Mouse (Mus musculus): ENCODE data around the gene Arpc1a.

Arpc1a gene

GRCm38 (mm10) chr5:145083632-145084451 lies at the start of gene Arpc1a, which contains the start of gene Kpna7:
Arpc1a (plus strand) TSS chr5:145083830.
Kpna7 (minus strand) TSS chr5:145084030.
- under 1% methylated on average over 54 of the region's 54 CpGs for whole genome bisulfite sequencing

GRCm38 (mm10) chr5:145041628-145042027 lies 42.0 kb upstream of the Arpc1a start:
- 53% methylated on average over 4 of the region's 4 CpGs for WGBS

DNA sequence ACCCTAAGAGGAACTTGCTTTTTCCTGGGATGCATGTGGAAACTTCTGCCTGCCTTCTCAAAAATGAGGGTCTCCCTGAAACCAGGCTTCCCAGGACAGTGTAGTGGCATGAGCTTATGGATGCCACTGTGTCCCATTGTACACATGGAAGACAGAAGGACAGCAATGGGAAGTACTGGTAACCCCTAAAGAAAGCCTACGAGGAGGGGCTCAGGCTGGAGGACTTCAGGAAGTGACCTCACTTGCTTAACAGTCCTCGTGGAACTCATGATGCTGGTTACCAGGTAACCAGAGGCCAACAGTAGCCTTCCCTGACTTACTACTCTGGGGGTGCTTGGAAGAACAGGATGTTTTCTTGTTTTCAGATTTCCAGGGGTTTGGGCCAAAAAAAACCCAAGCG lies 40.9 kb upstream of the Arpc1a start, which contains the start of gene 1700018F24Rik:
Gene 1700018F24Rik, plus strand, starts transcription at position 301 of the 400 bp plus-strand sequence.
- 69% methylated on average over 3 of the region's 3 CpGs for WGBS

DNA sequence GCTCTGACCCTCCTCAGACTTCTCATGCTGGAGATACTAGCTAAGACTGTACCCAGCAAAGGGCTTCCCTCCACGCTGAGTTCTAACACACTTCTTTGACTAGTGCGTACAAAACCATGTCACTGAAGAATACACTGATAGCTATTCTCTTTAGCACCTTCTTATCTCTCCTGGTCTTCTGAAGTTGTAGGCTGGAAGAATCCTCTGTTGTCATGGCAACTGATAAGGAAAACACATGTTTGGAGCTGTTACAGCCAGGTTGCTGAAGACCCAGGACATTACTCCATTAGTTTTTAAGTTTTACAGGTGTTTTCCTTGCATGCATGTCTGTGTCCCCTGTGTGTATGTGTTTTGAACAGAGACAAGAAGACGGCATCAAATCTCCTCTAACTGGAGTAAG lies 29.4 kb upstream of the Arpc1a start:
- WGBS = 83% methylated on average over 3 of the region's 3 CpGs

DNA sequence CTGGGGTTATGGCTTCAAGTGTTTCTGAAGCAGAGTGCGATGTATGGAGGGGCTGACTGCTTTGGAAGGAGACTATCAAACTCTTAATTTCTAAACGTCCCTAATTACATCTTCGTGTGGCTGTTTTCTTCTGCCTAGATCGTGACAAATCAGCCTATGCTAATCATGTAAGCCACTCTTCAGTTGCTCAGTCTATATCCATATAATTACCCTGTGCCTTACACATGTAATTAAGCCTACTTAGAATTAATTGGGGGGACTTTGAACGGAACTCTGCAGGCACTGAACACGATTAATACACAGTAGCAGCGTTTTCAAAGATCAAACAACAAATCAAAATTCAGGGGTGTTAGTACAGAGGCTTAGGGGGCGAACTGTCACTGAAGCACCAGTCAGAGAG lies 25.7 kb upstream of the Arpc1a start:
- 54% methylated on average over 8 of the region's 8 CpGs for WGBS

GRCm38 (mm10) chr5:145058722-145059121 lies 24.9 kb upstream of the Arpc1a start:
- WGBS = 86% methylated on average over 7 of the region's 7 CpGs

- 86% methylated on average over 2 of the region's 2 CpGs for WGBS
Measured at GRCm38 (mm10) chr5:145059524-145059923, 24.1 kb upstream of the Arpc1a start.

DNA sequence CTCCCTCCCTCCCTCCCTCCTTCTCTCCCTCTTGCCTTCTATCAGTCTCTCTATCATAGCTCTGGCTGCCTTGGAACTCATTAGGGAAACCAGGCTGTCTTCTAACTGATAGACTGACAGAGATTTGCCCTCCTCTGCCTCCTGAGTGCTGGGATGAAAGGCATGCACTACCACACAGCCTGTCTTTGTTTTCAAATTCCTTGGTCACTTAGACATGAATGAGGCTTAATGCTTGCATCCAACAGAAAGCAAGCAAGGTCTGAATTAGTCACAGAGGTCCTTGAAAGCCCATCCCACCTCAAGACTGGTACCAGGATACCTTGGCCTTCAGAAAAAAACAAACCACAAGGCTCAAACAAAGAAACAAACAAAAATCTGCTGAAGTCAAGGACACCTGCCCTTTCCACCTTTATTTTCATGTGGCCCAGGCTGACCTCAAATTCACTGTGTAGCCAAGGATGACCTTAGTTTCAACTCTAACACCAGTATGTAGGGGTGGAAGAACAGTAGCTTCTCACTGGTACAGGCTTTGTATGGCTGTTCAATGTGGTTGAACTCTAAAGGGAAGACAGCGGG lies 18.8 kb upstream of the Arpc1a start:
- WGBS = 94% methylated on average over 1 of the region's 1 CpGs

GRCm38 (mm10) chr5:145068863-145069262 lies 14.8 kb upstream of the Arpc1a start:
- WGBS = 57% methylated on average over 3 of the region's 3 CpGs

GRCm38 (mm10) chr5:145069707-145070106 lies 13.9 kb upstream of the Arpc1a start:
- WGBS = under 1% methylated on average over 5 of the region's 5 CpGs

GRCm38 (mm10) chr5:145071342-145071741 lies 12.3 kb upstream of the Arpc1a start:
- 59% methylated on average over 6 of the region's 6 CpGs for WGBS

DNA sequence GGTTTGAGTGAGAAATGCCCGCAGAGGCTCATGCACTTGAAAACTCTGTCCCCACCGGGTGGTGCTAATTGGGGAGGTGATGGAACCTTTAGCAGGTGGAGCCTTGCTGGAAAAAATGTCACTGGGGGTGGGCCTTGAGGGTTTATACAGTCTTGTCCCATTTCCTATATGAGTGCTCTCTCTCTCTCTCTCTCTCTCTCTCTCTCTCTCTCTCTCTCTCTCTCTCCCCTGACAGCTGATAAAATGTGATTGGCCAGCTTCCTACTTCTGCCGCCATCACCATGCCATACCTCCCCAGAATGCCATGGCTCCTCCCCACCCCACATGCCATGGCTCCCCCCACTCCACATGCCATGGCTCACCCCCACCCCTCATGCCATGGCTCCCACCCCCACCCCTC lies 8.5 kb upstream of the Arpc1a start:
- 74% methylated on average over 3 of the region's 3 CpGs for WGBS

DNA sequence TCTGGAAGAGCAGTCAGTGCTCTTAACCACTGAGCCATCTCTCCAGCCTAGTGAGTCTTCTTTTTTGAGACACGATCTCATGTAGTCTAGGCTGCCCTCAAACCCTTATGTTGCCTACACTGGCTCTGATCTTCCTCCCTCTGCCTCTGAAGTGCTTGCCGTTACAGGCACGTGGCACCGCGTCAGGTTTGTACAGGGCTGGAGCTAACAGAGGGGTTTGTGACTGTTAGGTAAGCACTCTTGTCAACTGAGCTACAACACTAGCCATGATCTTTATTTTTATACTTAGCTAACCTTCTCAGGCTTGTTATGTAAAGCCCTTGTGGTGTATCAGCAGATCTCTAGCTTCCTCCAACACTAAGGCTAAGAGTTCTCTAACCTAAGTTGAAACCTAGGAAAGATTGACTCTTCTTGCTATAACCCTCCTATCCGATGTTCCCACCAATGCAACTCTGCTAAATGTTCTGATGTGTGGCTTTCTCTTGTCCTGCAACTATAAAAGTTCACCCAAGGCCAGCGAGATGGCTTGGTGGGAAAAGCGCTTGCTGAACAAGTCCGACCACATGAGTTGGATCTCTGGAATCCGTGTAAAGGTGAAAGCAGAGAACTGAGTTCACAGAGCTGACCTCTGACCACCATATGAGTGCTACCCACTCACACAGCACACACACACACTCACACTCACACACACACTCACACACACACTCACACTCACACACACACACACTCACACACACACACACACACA lies 1.6 kb upstream of the Arpc1a start:
- 86% methylated on average over 10 of the region's 10 CpGs for WGBS

DNA sequence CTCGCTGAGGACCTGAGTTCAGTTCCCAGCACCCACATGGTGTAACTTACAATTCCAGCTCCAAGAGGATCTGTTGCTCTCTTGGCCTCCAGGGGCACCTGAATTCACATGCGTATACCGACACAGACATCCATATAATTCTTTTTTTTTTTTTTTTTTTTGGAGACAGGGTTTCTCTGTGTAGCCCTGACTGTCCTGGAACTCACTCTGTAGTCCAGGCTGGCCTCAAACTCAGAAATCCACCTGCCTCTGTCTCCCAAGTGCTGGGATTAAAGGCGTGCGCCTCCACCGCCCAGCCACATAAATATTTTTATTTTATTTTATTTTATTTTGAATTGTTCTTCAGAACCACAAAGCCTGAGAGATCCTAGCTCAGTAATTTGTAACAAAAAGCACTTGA lies 429 bp upstream of the Arpc1a start:
- WGBS = 53% methylated on average over 6 of the region's 6 CpGs

DNA sequence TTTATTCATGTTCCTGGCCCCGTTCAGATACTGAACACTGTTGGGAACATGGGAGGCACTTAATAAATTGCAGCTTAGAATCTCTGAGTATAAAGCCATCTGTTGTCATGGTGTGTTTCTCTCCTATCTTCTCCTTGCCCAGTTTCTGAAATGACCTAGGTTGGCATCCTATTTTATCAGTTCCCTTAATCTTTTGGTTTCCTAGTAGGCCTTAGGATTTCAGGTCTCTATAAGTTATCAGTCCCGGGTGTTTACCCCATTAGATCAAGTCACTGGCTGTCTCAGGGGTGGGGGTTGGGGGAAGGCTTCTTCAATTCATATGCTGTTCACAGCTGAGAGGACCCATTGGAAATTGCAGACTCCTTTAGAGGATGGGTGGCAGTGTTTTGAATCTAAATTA lies 1.2 kb downstream of the Arpc1a start:
- WGBS = 57% methylated on average over 2 of the region's 2 CpGs

DNA sequence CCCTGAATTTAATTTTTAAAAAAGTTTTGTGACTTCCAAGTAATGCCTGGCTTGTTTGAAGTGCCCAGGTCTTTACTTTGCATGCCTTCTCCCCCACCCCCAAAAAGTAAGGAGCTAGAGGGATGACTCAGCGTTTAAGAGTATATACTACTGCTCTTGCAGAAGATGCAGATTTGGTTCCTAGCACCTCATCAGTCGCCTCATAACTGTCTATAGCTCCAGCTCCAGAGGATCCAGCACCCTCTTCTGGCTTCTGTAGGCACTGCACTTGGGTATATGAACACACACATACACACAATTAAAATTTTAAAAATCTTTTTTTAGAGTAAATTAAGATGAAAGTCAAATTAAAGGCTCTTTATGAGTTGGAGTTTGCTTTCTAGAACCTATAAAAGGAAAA lies 4.6 kb downstream of the Arpc1a start:
- WGBS = 99% methylated on average over 2 of the region's 2 CpGs

DNA sequence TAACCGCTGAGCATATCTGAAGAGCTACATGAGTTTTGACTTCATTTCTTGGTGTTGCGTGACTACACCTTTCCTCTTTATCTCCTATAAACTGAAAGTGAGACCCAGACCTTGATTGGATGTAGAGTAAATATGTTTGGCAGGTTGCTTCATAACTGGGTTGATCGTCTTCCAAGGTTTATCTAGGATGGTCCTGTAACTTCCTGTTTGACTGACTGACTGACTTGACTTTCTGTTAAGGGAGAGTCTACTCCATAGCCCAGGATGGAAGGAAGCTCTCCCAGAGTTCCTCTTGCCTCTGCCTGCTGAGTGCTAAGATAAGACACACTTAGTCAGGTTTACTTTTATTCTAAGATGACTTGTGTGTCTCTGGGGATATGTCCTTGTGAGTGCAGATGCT lies 6.2 kb downstream of the Arpc1a start:
- WGBS = 82% methylated on average over 3 of the region's 3 CpGs

- 84% methylated on average over 4 of the region's 4 CpGs for WGBS
Measured at GRCm38 (mm10) chr5:145096195-145096594, 12.6 kb downstream of the Arpc1a start.

DNA sequence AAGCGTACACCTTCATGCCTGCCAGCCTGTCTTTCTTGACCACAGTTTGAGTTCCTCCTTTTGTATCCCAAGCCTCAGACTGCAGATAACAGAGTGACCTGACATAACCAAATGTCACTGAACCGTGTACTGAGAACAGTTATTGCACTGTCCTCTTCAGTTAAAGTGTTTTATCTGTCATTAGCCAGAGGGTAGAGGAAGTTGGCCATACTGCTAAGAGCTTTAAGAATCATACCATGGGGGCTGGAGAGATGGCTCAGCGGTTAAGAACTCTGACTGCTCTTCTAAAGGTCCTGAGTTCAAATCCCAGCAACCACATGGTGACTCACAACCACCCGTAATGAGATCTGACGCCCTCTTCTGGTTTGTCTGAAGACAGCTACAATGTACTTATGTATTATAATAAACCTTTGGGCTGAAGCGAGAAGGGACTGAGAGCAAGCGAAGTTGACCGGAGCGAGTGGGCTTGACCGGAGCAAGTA lies 14.8 kb downstream of the Arpc1a start:
- 90% methylated on average over 10 of the region's 10 CpGs for WGBS

DNA sequence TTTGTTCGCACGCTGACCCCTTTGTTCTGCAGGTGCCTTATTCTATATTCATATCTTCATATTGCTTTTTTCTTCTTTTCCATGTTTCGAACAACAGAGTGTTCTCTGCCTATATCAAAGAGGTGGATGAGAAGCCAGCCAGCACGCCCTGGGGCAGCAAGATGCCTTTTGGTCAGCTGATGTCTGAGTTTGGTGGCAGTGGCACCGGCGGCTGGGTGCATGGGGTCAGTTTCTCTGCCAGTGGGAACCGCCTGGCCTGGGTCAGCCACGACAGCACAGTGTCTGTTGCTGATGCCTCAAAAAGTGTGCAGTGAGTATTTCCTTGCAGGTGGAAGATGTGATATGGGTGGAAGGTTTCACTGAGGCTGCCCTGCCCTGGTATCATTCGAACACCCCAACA lies 17.3 kb downstream of the Arpc1a start:
- 97% methylated on average over 9 of the region's 9 CpGs for WGBS

GRCm38 (mm10) chr5:145101451-145101850 lies 17.8 kb downstream of the Arpc1a start:
- WGBS = 98% methylated on average over 11 of the region's 11 CpGs

GRCm38 (mm10) chr5:145102706-145103105 lies 19.1 kb downstream of the Arpc1a start:
- 45% methylated on average over 4 of the region's 4 CpGs for WGBS

Data from cerebral cortex, adult 2 months (tissue).